Mouse (Mus musculus) bone marrow, adult 2 months (tissue): ENCODE measurements around the gene Krt7. TPM values are rescaled to one million over a fixed set of nuclear protein-coding genes. Genes with fewer than 3 reads are reported as not detected.
A peak's percentile ranks its signal among the peaks of the same experiment; 100 is the strongest.

Experiments used
- H3K27ac ChIP-seq: fragments of 200-500 bp; 2 replicates; pipeline ENCODE4 v1.5.1; 2012; ENCODE audit warnings: low read depth, mild to moderate bottlenecking, control low read depth, inconsistent platforms, low read length; ENCODE audit not compliant: control insufficient read depth, poor library complexity, insufficient read depth
- H3K4me1 ChIP-seq: fragments of 200-500 bp; 2 replicates; pipeline ENCODE4 v1.6.1; 2011; ENCODE audit warnings: low read length; ENCODE audit not compliant: control insufficient read depth, insufficient read depth
- H3K4me3 ChIP-seq: fragments of 200-500 bp; replicated peaks from 2 replicates; pipeline ENCODE3; 2011; ENCODE audit warnings: mild to moderate bottlenecking, low read depth, low read length, control low read depth; ENCODE audit not compliant: control insufficient read depth
- CTCF ChIP-seq: fragments of 200-500 bp; IDR thresholded peaks from 2 replicates; pipeline ENCODE4 v1.5.1; 2011; ENCODE audit warnings: low read length, control low read depth; ENCODE audit not compliant: control insufficient read depth, insufficient read depth
- POLR2A ChIP-seq: fragments of 200-500 bp; IDR thresholded peaks from 2 replicates; pipeline ENCODE4 v1.6.1; 2011; ENCODE audit warnings: low read depth, mild to moderate bottlenecking, control low read depth, low read length, borderline replicate concordance; ENCODE audit not compliant: control insufficient read depth
- WGBS: fragments of 180-500 bp; shearing (Covaris S2); methylation state at CpG from one replicate; pipeline ENCODE4 v1.1.7; 2018; 5-methylcytosine and 5-hydroxymethylcytosine counted together
- polyA plus RNA-seq: library from polyadenylated mRNA; stranded (reverse); fragments of >200 nt; gene quantifications from 2 replicates; pipeline ENCODE4 v1.2.4, GENCODE M21; 2011; ENCODE audit warnings: low replicate concordance; ENCODE audit not compliant: missing spikeins, insufficient read depth, insufficient read length

Gene Krt7
- polyA plus RNA-seq, 1 experiment, result 4.3 TPM

DNA sequence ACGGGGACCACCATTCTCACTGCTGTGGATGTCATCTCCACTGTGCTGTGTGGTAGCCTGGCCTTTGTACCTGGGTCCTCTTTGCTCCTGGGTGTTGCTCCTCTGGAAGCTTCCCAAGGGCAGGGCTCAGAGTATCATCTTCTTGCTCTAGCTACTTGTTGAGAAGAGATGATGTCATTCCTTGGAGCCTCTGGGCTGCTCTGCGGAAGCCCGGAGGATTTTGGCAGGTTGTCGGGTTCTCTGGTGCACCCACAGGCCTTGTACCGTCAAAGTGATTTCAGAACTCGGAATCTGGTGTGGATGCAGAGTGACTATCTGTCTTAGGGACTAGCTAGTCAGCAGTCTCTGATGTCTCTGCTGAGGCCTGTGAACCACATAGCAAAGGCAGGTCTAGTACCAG is 25.8 kb upstream of the Krt7 start:
- Histone ChIP-seq H3K27ac (no peak overlapping the region), H3K4me1 (peaks cover 7% of the 10 kb centered on the region; the same call in 1 of the 2 replicates), H3K4me3 (no peak overlapping the region)
- WGBS, result 88% methylated on average over 6 of the region's 6 CpGs
- TF ChIP-seq POLR2A, result no peak
- no peak for TF ChIP-seq CTCF

DNA sequence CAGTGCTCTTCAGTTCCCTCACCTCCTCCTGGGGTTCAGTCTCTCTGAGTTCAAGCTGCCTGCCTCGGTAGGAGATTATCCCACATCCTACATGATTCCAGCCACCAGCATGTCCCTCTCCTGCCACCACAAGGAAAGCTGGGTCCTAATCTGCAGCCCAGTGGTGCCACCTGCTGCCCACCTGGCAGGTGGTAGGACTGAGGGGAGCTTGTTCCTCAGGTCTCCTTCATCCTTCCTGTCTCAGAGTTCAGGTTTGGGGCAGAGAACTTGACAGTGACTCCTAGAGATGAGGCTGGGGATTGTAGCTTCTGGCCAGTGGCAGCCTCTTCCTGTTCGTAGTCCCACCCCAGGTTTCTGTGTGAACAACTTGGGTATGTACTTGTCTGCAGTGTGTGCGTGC is 23.7 kb upstream of the Krt7 start:
- TF ChIP-seq POLR2A (no peak), CTCF (peak; percentile 75)
- Histone ChIP-seq H3K4me3 (no peak overlapping the region), H3K27ac (no peak overlapping the region), H3K4me1 (peaks cover 7% of the 10 kb centered on the region; the same call in 1 of the 2 replicates)
- WGBS, result 45% methylated on average over 3 of the region's 3 CpGs

DNA sequence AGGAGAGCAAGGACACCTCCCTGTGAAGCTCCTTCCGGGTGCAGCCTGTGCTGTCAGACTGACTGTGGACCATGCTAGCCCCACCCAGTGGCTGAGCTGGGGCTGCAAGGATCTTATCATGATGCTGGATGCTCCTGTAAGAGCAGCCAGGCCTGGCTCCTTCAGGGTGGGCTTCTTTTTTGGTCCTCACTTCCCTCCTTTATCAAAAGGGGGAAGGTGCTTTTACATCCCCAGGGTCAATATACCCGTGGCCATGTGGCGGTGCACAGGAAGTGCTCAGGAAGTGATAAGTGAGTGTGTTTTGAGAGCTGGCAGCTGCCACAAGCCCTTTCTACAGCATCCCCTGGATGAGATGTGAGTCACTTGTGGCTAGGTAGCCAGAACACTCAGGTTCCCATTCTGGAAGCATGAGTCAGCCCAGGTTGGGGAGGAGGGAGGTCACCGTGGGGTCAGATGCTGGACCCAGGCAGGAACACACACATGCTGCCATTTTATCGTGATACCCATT is 22.8 kb upstream of the Krt7 start:
- Histone ChIP-seq H3K4me1 (peaks cover 7% of the 10 kb centered on the region; the same call in 1 of the 2 replicates), H3K4me3 (no peak overlapping the region), H3K27ac (peak overlapping the region; percentile 21; the same call in 1 of the 2 replicates)
- peak; percentile 49 for TF ChIP-seq CTCF
- no peak for TF ChIP-seq POLR2A
- WGBS, result 2% methylated on average over 5 of the region's 5 CpGs

DNA sequence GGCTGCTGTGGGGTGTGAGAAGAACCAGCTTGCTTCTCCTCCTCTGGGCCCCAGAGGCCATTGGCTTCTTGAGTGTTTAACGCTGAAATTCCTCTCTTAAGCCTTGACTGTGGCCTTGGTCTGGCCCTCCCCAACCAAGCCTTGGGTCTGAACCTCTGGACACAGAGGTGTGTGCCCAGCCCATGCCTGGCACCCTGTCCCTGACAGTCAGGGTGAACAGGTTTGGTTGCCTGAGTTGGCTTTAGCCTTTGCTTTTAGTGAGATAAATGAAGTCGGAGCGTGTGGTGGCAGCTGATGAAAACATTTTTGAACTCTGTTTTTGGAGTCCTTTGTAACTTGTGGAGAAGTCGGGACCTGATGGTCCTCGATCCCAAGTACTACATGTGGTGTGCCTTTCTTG is 20.6 kb upstream of the Krt7 start:
- WGBS, result 83% methylated on average over 5 of the region's 5 CpGs
- Histone ChIP-seq H3K4me1 (peaks cover 7% of the 10 kb centered on the region; the same call in 1 of the 2 replicates), H3K4me3 (no peak overlapping the region), H3K27ac (no peak overlapping the region)
- TF ChIP-seq POLR2A (no peak), CTCF (no peak)

GRCm38 (mm10) chr15:101392251-101392650 is 18.6 kb upstream of the Krt7 start:
- WGBS, result 82% methylated on average over 5 of the region's 5 CpGs
- Histone ChIP-seq H3K4me1 (peaks cover 7% of the 10 kb centered on the region; the same call in 1 of the 2 replicates), H3K4me3 (no peak overlapping the region), H3K27ac (no peak overlapping the region)
- TF ChIP-seq POLR2A (no peak), CTCF (no peak)

GRCm38 (mm10) chr15:101394908-101395307 is 15.9 kb upstream of the Krt7 start:
- TF ChIP-seq POLR2A (no peak), CTCF (no peak)
- Histone ChIP-seq H3K4me3 (no peak overlapping the region), H3K27ac (no peak overlapping the region), H3K4me1 (no peaks in the 10 kb centered on the region)
- 84% methylated on average over 7 of the region's 7 CpGs for WGBS

DNA sequence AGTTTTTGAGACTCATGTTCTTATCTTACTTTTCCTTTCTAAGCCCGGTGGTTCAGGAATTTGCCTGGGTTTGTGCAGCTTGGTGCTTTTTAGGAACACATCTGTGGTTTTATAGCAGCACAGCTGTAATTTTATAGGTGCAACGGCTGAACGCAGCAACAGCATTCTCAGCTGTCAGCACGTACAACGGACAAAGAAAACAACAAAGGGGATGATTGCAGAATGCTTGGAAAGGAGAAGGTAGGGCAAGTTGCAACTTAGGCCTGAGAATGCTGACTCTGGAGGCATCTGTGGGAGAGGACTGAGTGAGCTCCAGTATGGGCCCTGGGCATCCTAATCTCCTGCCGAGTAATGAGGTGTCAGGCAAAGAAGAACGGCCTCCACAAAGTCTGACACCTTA is 14.4 kb upstream of the Krt7 start:
- H3K27ac ChIP-seq, result no peak overlapping the region
- TF ChIP-seq CTCF, result no peak
- TF ChIP-seq POLR2A, result no peak
- 41% methylated on average over 7 of the region's 7 CpGs for whole genome bisulfite sequencing
- H3K4me3 ChIP-seq, result no peak overlapping the region
- H3K4me1 ChIP-seq, result no peaks in the 10 kb centered on the region

GRCm38 (mm10) chr15:101396921-101397320 is 13.9 kb upstream of the Krt7 start:
- H3K4me1 ChIP-seq, result no peaks in the 10 kb centered on the region
- 87% methylated on average over 3 of the region's 3 CpGs for WGBS
- no peak for TF ChIP-seq POLR2A
- no peak for TF ChIP-seq CTCF

DNA sequence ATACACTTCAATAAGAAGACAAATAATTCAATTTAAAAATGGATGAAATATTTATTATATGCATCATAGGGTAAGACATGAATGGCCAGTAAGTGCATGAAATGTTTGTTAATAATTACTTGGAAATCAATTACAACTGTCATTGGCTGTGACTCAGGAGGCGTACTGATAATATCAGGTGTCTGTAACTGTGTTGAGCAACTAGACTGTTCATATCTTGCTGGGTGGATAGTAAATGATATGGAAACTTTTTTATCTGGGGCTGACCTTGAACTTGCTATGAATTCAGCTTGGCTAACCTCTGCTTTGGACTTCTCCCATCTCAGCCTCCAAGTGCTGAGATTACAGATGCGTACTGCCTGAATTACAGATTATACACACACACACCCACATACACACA is 13.2 kb upstream of the Krt7 start:
- TF ChIP-seq POLR2A (no peak), CTCF (no peak)
- 63% methylated on average over 2 of the region's 2 CpGs for WGBS
- Histone ChIP-seq H3K4me3 (no peak overlapping the region), H3K27ac (no peak overlapping the region), H3K4me1 (no peaks in the 10 kb centered on the region)

More at GRCm38 (mm10) chr15:101396921-101397320, 13.9 kb upstream of the Krt7 start:
- Histone ChIP-seq H3K4me3 (no peak overlapping the region), H3K27ac (no peak overlapping the region)
